Mouse (Mus musculus): Measurements from ENCODE around the gene Nt5c2.

GRCm38 (mm10) chr19:47017831-47018230 lies 2.9 kb upstream of the Nt5c2 start:
- TF ChIP-seq GATA1 (IDR thresholded peaks at IDR 0.05; ENCODE audit: low read length) (no peak), TAL1 (IDR thresholded peaks at IDR 0.05; ENCODE audit: low read length) (no peak)
